Mouse (Mus musculus) kidney, embryonic 14.5 days (tissue): Measurements from ENCODE around the gene Wwox. TPM values are rescaled to one million over a fixed set of nuclear protein-coding genes. Genes with fewer than 3 reads are reported as not detected.
A peak's percentile ranks its signal among the peaks of the same experiment; 100 is the strongest.

Experiments
- ATAC-seq: fragments of 200-750 bp; cut with Nextera tagmentation; 2 replicates; pipeline ENCODE4 v1.8.0; 2017; ENCODE audit warnings: moderate number of reproducible peaks, mild to moderate bottlenecking, moderate TSS enrichment, moderate library complexity; ENCODE audit not compliant: low FRiP score, low TSS enrichment
- H3K27ac ChIP-seq: fragments of 300-500 bp; sonication (generic); 2 replicates; pipeline ENCODE4 v1.5.1; 2014; ENCODE audit warnings: low read depth, mild to moderate bottlenecking, low read length, moderate library complexity, mixed read lengths
- H3K27me3 ChIP-seq: fragments of 300-500 bp; sonication (generic); 2 replicates; pipeline ENCODE4 v1.6.1; 2014; ENCODE audit warnings: mild to moderate bottlenecking, low read length; ENCODE audit not compliant: control insufficient read depth, insufficient read depth
- H3K36me3 ChIP-seq: fragments of 300-500 bp; sonication (generic); 2 replicates; pipeline ENCODE4 v1.6.1; 2014; ENCODE audit warnings: low read length, mixed read lengths; ENCODE audit not compliant: control insufficient read depth, insufficient read depth
- H3K4me1 ChIP-seq: fragments of 300-500 bp; sonication (generic); 2 replicates; pipeline ENCODE4 v1.6.1; 2014; ENCODE audit warnings: low read length, mixed read lengths; ENCODE audit not compliant: control insufficient read depth, insufficient read depth
- H3K4me2 ChIP-seq: fragments of 300-500 bp; sonication (generic); replicated peaks from 2 replicates; pipeline ENCODE4 v1.6.1; 2014; ENCODE audit warnings: low read depth, mild to moderate bottlenecking, low read length
- H3K4me3 ChIP-seq: fragments of 300-500 bp; sonication (generic); 2 replicates; pipeline ENCODE4 v1.5.1; 2014; ENCODE audit warnings: mild to moderate bottlenecking, low read length
- H3K9ac ChIP-seq: fragments of 300-500 bp; sonication (generic); 2 replicates; pipeline ENCODE4 v1.6.1; 2014; ENCODE audit warnings: low read depth, mild to moderate bottlenecking, low read length, moderate library complexity
- H3K9me3 ChIP-seq: fragments of 300-500 bp; sonication (generic); 2 replicates; pipeline ENCODE4 v1.6.1; 2016; ENCODE audit warnings: low read length; ENCODE audit not compliant: control insufficient read depth
- WGBS: fragments of 180-500 bp; shearing (Covaris S2); extraction: QIAGEN DNeasy Blood & Tissue Kit; methylation state at CpG from one replicate; pipeline ENCODE4 v1.1.7; 2014; 5-methylcytosine and 5-hydroxymethylcytosine counted together
- polyA plus RNA-seq: library from polyadenylated mRNA; unstranded; fragments of >200 nt; fragmentation: Nextera tagmentation; extraction: Ambion mirVana; gene quantifications from 2 replicates; pipeline ENCODE4 v1.2.1, GENCODE M21; 2014

The Wwox gene
- polyA plus RNA-seq, 1 experiment from 2014 or later, result 17.0 TPM

GRCm38 (mm10) chr8:115186121-115186811, 746.8 kb downstream of the Wwox start:
- H3K9me3 ChIP-seq, result no peaks in the 10 kb centered on the region
- no peaks in the 10 kb centered on the region for H3K36me3 ChIP-seq
- peaks cover 10% of the 10 kb centered on the region; the same call in 1 of the 2 replicates for H3K4me1 ChIP-seq
- H3K9ac ChIP-seq, result no peak overlapping the region
- ATAC-seq, result no peak
- H3K27me3 ChIP-seq, result no peaks in the 10 kb centered on the region
- H3K27ac ChIP-seq, result no peak overlapping the region
- WGBS, result 58% methylated on average over 13 of the region's 13 CpGs
- no peak overlapping the region for H3K4me3 ChIP-seq
- no peak overlapping the region for H3K4me2 ChIP-seq

GRCm38 (mm10) chr8:115186882-115187281, 747.4 kb downstream of the Wwox start:
- Histone ChIP-seq H3K9ac (no peak overlapping the region), H3K27me3 (no peaks in the 10 kb centered on the region), H3K4me3 (no peak overlapping the region), H3K27ac (no peak overlapping the region), H3K36me3 (no peaks in the 10 kb centered on the region), H3K4me2 (no peak overlapping the region), H3K4me1 (peaks cover 10% of the 10 kb centered on the region; the same call in 1 of the 2 replicates), H3K9me3 (no peaks in the 10 kb centered on the region)
- peak; percentile 43; the same call in 1 of the 2 replicates for ATAC-seq
- 9% methylated on average over 1 of the region's 2 CpGs for WGBS

- no peak overlapping the region for H3K4me3 ChIP-seq
- no peaks in the 10 kb centered on the region for H3K27me3 ChIP-seq
- WGBS, result 75% methylated on average over 4 of the region's 4 CpGs
- H3K36me3 ChIP-seq, result no peaks in the 10 kb centered on the region
- H3K4me2 ChIP-seq, result no peak overlapping the region
- H3K27ac ChIP-seq, result no peak overlapping the region
- peaks cover 10% of the 10 kb centered on the region; the same call in 1 of the 2 replicates for H3K4me1 ChIP-seq
- no peaks in the 10 kb centered on the region for H3K9me3 ChIP-seq
- no peak overlapping the region for H3K9ac ChIP-seq
- ATAC-seq, result no peak
Measured at GRCm38 (mm10) chr8:115188446-115188845, 749.0 kb downstream of the Wwox start.

GRCm38 (mm10) chr8:115189836-115190235, 750.4 kb downstream of the Wwox start:
- Histone ChIP-seq H3K36me3 (no peaks in the 10 kb centered on the region), H3K4me3 (no peak overlapping the region), H3K4me1 (peaks cover 10% of the 10 kb centered on the region; the same call in 1 of the 2 replicates), H3K4me2 (no peak overlapping the region), H3K27ac (no peak overlapping the region), H3K27me3 (no peaks in the 10 kb centered on the region), H3K9me3 (no peaks in the 10 kb centered on the region), H3K9ac (no peak overlapping the region)
- ATAC-seq, result no peak
- 71% methylated on average over 11 of the region's 11 CpGs for WGBS

GRCm38 (mm10) chr8:115193767-115194166, 754.3 kb downstream of the Wwox start:
- Histone ChIP-seq H3K4me2 (no peak overlapping the region), H3K36me3 (no peaks in the 10 kb centered on the region), H3K4me3 (no peak overlapping the region), H3K27me3 (no peaks in the 10 kb centered on the region; the same call in 1 of the 2 replicates), H3K27ac (no peak overlapping the region), H3K9me3 (no peaks in the 10 kb centered on the region), H3K9ac (no peak overlapping the region), H3K4me1 (no peaks in the 10 kb centered on the region)
- no peak for ATAC-seq
- 87% methylated on average over 2 of the region's 2 CpGs for WGBS

- no peak overlapping the region for H3K4me3 ChIP-seq
- no peak for ATAC-seq
- H3K36me3 ChIP-seq, result no peaks in the 10 kb centered on the region
- no peak overlapping the region for H3K27ac ChIP-seq
- no peak overlapping the region for H3K4me2 ChIP-seq
- no peak overlapping the region for H3K9ac ChIP-seq
- H3K9me3 ChIP-seq, result no peaks in the 10 kb centered on the region
- H3K4me1 ChIP-seq, result no peaks in the 10 kb centered on the region
- H3K27me3 ChIP-seq, result no peaks in the 10 kb centered on the region; the same call in 1 of the 2 replicates
- WGBS, result 93% methylated on average over 10 of the region's 10 CpGs
Measured at GRCm38 (mm10) chr8:115195334-115195733, 755.9 kb downstream of the Wwox start.

- no peak overlapping the region for H3K9ac ChIP-seq
- no peaks in the 10 kb centered on the region for H3K36me3 ChIP-seq
- H3K9me3 ChIP-seq, result no peaks in the 10 kb centered on the region
- H3K4me1 ChIP-seq, result no peaks in the 10 kb centered on the region
- no peak overlapping the region for H3K4me3 ChIP-seq
- no peak overlapping the region for H3K27ac ChIP-seq
- no peaks in the 10 kb centered on the region; the same call in 1 of the 2 replicates for H3K27me3 ChIP-seq
- H3K4me2 ChIP-seq, result no peak overlapping the region
- no peak for ATAC-seq
- WGBS, result 70% methylated on average over 2 of the region's 2 CpGs
Measured at GRCm38 (mm10) chr8:115196859-115197258, 757.4 kb downstream of the Wwox start.

GRCm38 (mm10) chr8:115199204-115199603, 759.7 kb downstream of the Wwox start:
- WGBS, result 25% methylated on average over 4 of the region's 4 CpGs

GRCm38 (mm10) chr8:115199616-115200150, 760.2 kb downstream of the Wwox start:
- ATAC-seq, result no peak
- no peak overlapping the region for H3K4me2 ChIP-seq
- H3K4me1 ChIP-seq, result no peaks in the 10 kb centered on the region
- H3K4me3 ChIP-seq, result no peak overlapping the region
- no peaks in the 10 kb centered on the region for H3K9me3 ChIP-seq
- H3K9ac ChIP-seq, result no peak overlapping the region
- H3K27me3 ChIP-seq, result no peaks in the 10 kb centered on the region; the same call in 1 of the 2 replicates
- 23% methylated on average over 14 of the region's 14 CpGs for WGBS
- no peaks in the 10 kb centered on the region for H3K36me3 ChIP-seq
- no peak overlapping the region for H3K27ac ChIP-seq

More at GRCm38 (mm10) chr8:115199204-115199603, 759.7 kb downstream of the Wwox start:
- Histone ChIP-seq H3K4me3 (no peak overlapping the region), H3K9ac (no peak overlapping the region), H3K4me1 (no peaks in the 10 kb centered on the region), H3K27me3 (no peaks in the 10 kb centered on the region; the same call in 1 of the 2 replicates), H3K27ac (no peak overlapping the region), H3K4me2 (no peak overlapping the region), H3K9me3 (no peaks in the 10 kb centered on the region), H3K36me3 (no peaks in the 10 kb centered on the region)
- no peak for ATAC-seq
